Mouse (Mus musculus) Patski (cell line): ENCODE measurements around the gene D130043K22Rik. TPM values are rescaled to one million over a fixed set of nuclear protein-coding genes. Genes with fewer than 3 reads are reported as not detected.
A peak's percentile ranks its signal among the peaks of the same experiment; 100 is the strongest.

ENCODE experiments used
- ATAC-seq: fragments of 100-300 bp; one replicate; pipeline ENCODE4 v1.8.0; 2021
- CTCF ChIA-PET: fragments of 350-600 bp; sonication (Branson Sonifier 250); formaldehyde crosslinking; loops from one replicate; lab custom pipeline; 2022; ENCODE audit warnings: inconsistent platforms; lab: Charles Lee
- POLR2A ChIA-PET: fragments of 350-600 bp; sonication (Branson Sonifier 250); formaldehyde crosslinking; loops from one replicate; lab custom pipeline; 2022; ENCODE audit warnings: antibody characterized with exemption, inconsistent platforms; lab: Charles Lee
- DNase-seq: peaks from one replicate; pipeline ENCODE4 v3.0.0-alpha.2; 2011; ENCODE audit warnings: low read depth, low spot score
- H3K27me3 ChIP-seq: fragments of 371-371 bp; one replicate; pipeline ENCODE4 v1.5.1; 2021
- CTCF ChIP-seq: fragments of 100-300 bp; IDR thresholded peaks from one replicate; pipeline ENCODE4 v1.5.1; 2021
- in situ Hi-C: fragments of 300-500 bp; cut with MboI; formaldehyde crosslinking; loops from 3 replicates; pipeline ENCODE4 v1.11.1; 2018; ENCODE audit warnings: low pct_unique_long_range_greater_than_20kb, mixed read lengths
- polyA plus RNA-seq: library from polyadenylated mRNA; unstranded; gene quantifications from one replicate; pipeline ENCODE4 v1.2.3, GENCODE M21; 2021

Gene D130043K22Rik
- polyA plus RNA-seq, 1 experiment from 2014 or later = 0.19 TPM

DNA sequence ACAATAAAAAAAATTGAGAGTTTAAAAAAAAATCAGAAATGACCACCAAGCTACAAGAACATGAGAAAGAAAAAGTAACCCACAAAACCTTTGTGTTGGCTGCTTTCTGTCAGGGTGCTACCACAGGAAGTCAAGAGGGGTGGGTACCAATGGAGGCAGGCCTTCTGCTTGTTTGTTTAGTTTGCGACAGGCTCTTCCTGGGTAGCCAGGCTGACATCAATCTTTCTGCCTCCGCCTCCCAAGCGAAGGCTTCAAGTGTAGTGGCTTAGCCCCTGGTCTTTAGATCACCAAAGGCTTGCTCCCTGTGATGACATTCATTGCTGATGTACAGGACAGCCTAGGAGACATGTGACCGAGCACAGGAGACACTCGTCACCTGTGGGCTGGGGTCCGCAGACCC is 76.3 kb downstream of the D130043K22Rik start:
- CTCF ChIA-PET = interaction anchor here (1.0 to 1.1 kb wide), 2 partner anchors 11 to 144 kb away, joined by 3 read pairs; no protein-coding TSS in a partner anchor
- DNase-seq = no peak
- no peak for ATAC-seq
- POLR2A ChIA-PET = no interaction called here
- no peaks in the 10 kb centered on the region for H3K27me3 ChIP-seq
- in situ Hi-C loops = loop anchor here (5.0 to 25.0 kb wide), 2 partner anchors 209 to 439 kb away; no protein-coding TSS in a partner anchor
- TF ChIP-seq CTCF = no peak

DNA sequence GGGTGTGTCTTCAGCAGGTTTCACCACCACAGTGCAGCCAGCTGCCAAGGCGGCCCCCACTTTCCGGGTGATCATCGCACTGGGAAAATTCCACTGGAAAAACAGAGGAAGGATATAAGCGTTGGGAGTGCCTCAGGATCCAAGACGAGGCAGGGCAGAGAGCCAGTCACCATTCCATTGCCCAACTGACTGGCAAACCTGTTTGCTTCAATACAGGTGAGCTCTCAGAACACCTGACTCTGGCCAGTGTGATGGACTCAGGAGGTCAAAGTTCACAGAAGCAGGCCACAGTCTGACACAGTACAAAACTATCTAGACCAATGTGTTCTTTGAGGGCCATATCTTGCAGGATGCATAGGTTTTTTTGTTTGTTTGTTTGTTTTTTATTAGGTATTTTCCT is 79.1 kb downstream of the D130043K22Rik start:
- ATAC-seq (no peak), DNase-seq (no peak)
- TF ChIP-seq CTCF = no peak
- ChIA-PET CTCF (no interaction called here), POLR2A (no interaction called here)
- H3K27me3 ChIP-seq = no peaks in the 10 kb centered on the region
- in situ Hi-C loops = loop anchor here (5.0 to 25.0 kb wide), 2 partner anchors 212 to 442 kb away; no protein-coding TSS in a partner anchor

DNA sequence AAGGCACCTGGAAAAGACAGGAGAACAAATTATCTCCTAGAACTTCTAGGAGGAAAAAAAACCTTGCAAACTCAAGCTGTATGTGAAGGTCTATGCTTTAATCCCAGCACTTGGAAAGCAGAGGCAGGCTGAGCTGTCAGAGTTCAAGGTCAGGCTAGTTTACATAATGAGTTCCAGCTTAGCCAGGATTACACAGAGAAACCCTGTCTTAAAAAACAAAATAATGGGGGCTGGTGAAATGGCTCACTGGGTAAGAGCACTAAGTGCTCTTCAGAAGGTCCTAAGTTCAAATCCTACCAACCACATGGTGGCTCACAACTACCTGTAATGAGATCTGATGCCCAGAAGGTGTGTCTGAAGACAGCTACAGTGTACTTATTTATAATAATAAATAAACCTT is 85.7 kb downstream of the D130043K22Rik start:
- DNase-seq = no peak
- no peak for ATAC-seq
- no peak for TF ChIP-seq CTCF
- ChIA-PET POLR2A (no interaction called here), CTCF (interaction anchor here (1.6 kb wide), 1 partner anchor 10 kb away, joined by 3 read pairs; no protein-coding TSS in a partner anchor)
- no peaks in the 10 kb centered on the region for H3K27me3 ChIP-seq
- in situ Hi-C loops = no loop called here

DNA sequence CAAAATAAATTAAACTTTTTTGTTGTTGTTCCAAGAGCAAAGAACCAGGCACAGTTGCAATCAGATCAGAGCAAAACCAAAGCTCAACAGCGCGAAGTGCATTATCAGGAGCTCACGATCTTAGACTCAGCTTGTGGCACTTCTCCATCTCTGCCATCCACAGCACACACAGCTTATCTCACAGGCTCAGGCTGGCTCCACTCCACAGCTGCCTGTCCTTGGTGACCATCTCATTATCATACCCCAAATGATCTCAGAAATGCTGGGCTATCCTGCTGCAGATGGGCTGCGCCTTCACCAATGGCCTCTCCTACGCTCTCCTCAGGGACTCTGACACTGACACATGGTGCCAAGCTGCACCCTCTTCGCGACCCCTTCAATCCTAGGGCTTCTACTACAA is 88.3 kb downstream of the D130043K22Rik start:
- in situ Hi-C loops = no loop called here
- TF ChIP-seq CTCF = no peak
- DNase-seq (no peak), ATAC-seq (no peak)
- H3K27me3 ChIP-seq = no peaks in the 10 kb centered on the region
- CTCF ChIA-PET = interaction anchor here (1.1 to 1.2 kb wide), 2 partner anchors 13 to 451 kb away, joined by 3 to 4 read pairs; no protein-coding TSS in a partner anchor
- POLR2A ChIA-PET = no interaction called here

DNA sequence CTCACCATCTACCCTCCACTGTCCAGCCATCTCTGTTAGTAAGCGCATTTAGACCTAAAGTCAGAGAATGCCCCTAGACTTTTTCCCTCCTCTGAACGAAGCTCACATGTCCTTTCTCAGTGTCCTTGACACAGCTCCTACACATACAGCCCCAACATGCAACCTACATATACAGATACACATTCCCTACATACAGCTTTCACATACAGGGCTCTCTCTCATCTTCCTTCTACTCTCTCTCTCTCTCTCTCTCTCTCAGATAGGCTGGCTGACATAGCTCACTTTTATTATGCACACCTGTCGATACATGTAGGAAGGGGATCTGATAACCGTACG is 91.8 kb downstream of the D130043K22Rik start:
- TF ChIP-seq CTCF = no peak
- no peaks in the 10 kb centered on the region for H3K27me3 ChIP-seq
- DNase-seq (no peak), ATAC-seq (no peak)
- ChIA-PET CTCF (interaction anchor here (0.9 to 1.5 kb wide), 4 partner anchors 22 to 80 kb away, joined by 3 to 4 read pairs (median 3); no protein-coding TSS in a partner anchor), POLR2A (interaction anchor here (1.2 kb wide), 1 partner anchor 26 kb away, joined by 3 read pairs; no protein-coding TSS in a partner anchor)
- in situ Hi-C loops = loop anchor here (5.0 kb wide), 2 partner anchors 46 to 181 kb away; no protein-coding TSS in a partner anchor

DNA sequence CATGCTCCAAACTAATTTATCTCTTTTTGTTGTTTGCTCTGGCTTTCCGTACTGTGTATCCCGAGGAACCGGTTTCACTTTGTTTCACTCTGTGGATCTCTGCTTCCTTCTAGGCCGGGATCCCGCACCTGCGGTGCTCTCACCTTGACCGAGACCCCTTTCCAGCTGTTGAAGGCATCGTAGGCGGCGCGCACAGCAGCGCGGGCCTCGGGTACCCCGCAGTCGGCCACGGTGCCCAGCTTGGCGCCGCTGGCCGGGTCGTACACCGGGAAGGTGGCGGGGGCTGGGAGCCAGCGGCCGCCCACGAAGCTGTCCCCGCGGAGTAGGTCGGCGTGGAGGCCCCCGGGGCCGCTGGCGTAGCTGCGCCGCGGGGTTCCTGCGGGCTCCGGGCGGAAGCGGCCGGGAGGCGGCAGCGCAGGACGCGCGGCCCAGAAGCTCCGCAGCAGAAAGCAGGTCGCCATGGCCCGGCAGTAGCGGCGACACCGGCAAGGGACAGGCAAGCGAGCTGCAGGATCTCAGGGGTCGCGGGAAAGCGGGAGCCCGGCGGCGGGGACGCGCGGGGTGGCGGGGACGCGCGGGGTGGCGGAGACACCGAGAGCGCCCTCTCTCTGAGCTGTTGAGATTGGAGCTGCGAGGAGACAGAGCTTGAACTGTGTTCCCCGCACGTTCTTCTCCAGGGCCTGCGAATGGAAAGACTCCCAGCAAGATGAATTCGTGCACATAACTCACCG is 92.3 kb downstream of the D130043K22Rik start, which contains the start of gene Aldh5a1:
Gene Aldh5a1, minus strand, starts transcription at position 554 of the 731 bp plus-strand sequence.
- no peak for DNase-seq
- no peaks in the 10 kb centered on the region for H3K27me3 ChIP-seq
- peak; percentile 88 for ATAC-seq
- CTCF ChIA-PET = interaction anchor here (0.9 to 2.8 kb wide), 5 partner anchors 22 to 80 kb away, joined by 3 to 12 read pairs (median 4); no protein-coding TSS in a partner anchor
- POLR2A ChIA-PET = interaction anchor here (0.8 to 1.2 kb wide), 2 partner anchors 9 to 27 kb away, joined by 3 read pairs; no protein-coding TSS in a partner anchor
- peak; percentile 93 for TF ChIP-seq CTCF
- in situ Hi-C loops = loop anchor here (5.0 kb wide), 2 partner anchors 45 to 180 kb away; no protein-coding TSS in a partner anchor

DNA sequence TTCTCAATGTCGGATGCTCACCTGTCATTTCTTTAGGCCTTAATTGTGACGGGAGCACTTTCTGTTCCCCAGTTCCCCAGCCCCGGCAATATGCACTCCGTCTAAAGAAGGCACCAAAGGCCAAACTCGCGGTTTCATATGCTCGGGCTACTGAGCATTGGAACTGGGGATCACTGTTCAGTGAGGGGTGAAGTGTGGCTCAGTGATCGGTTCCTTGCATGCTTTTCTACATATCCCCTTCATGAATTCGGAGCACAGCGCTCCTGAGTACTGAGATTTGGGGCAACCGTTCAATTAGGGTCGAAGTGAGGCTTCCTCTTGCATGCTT is 92.9 kb downstream of the D130043K22Rik start:
- in situ Hi-C loops = loop anchor here (5.0 kb wide), 2 partner anchors 44 to 179 kb away; no protein-coding TSS in a partner anchor

DNA sequence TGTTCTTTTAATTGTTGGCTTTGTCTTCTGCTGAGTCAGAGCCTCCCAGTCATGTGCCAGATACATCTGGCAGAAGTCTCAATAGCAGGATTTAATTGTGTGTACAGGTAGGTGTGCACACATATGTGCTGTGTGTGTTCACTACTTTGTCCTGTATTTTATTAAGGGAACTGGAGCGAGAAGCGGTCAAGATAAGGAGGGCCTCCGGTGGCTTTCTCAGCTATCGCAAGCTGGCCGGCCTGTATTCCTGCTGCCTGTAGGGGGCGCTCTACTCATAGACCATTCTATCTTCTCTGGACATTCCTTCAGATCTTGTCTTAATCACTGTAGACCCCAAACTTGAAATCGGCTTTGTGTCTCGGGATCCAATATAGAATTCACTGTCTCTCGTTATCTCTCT is 93.7 kb downstream of the D130043K22Rik start:
- no peak for DNase-seq
- ChIA-PET POLR2A (interaction anchor here (0.6 kb wide), 6 partner anchors 42 to 741 kb away, joined by 3 to 6 read pairs (median 3); no protein-coding TSS in a partner anchor), CTCF (interaction anchor here (1.1 to 2.8 kb wide), 12 partner anchors 10 to 457 kb away, joined by 3 to 12 read pairs (median 5); no protein-coding TSS in a partner anchor)
- no peaks in the 10 kb centered on the region for H3K27me3 ChIP-seq
- TF ChIP-seq CTCF = peak; percentile 82
- no peak for ATAC-seq
- in situ Hi-C loops = loop anchor here (5.0 kb wide), 2 partner anchors 44 to 179 kb away; no protein-coding TSS in a partner anchor

More for the DNA sequence above, 92.9 kb downstream of the D130043K22Rik start:
- no peak for TF ChIP-seq CTCF
- ChIA-PET POLR2A (interaction anchor here (0.6 to 0.8 kb wide), 2 partner anchors 8 to 282 kb away, joined by 3 read pairs; no protein-coding TSS in a partner anchor), CTCF (interaction anchor here (1.0 to 2.8 kb wide), 4 partner anchors 41 to 55 kb away, joined by 4 to 12 read pairs (median 6); no protein-coding TSS in a partner anchor)
- ATAC-seq = peak; percentile 32
- DNase-seq = no peak
- H3K27me3 ChIP-seq = no peaks in the 10 kb centered on the region

DNA sequence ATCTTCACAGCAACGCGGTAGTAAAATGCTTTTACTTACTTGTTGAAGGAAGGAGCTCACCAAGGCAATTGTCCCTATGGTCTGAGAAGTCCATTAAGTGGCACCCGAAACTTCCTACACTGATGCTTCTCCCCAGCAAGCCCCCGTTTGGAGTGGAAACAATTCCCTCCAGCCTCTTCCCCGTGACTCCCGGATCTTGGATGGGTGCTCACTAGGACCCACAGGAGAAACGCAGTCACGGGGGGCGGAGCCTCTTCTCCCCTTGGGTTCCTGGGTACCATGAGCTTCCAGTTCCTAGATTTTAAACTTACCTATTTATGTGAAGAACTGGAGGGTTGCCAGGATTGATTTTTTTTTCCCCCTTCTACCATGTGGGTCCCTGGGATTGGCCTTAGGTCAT is 94.5 kb downstream of the D130043K22Rik start:
- no peaks in the 10 kb centered on the region for H3K27me3 ChIP-seq
- TF ChIP-seq CTCF = no peak
- POLR2A ChIA-PET = no interaction called here
- ATAC-seq (no peak), DNase-seq (no peak)
- CTCF ChIA-PET = interaction anchor here (0.8 to 2.8 kb wide), 17 partner anchors 9 to 458 kb away, joined by 3 to 12 read pairs (median 4); no protein-coding TSS in a partner anchor
- in situ Hi-C loops = loop anchor here (5.0 kb wide), 2 partner anchors 43 to 178 kb away; no protein-coding TSS in a partner anchor
